Mouse (Mus musculus): ENCODE results near the gene Nbea. TPM values are rescaled to one million over a fixed set of nuclear protein-coding genes. Genes with fewer than 3 reads are reported as not detected.

Gene Nbea
- 92.1 TPM for polyA plus RNA-seq (2015; fragmentation: Illumina TruSeq; extraction: RNeasy Lipid Tissue Mini Kit (QIAGEN cat#74804); ENCODE audit: low read depth, low replicate concordance)

DNA sequence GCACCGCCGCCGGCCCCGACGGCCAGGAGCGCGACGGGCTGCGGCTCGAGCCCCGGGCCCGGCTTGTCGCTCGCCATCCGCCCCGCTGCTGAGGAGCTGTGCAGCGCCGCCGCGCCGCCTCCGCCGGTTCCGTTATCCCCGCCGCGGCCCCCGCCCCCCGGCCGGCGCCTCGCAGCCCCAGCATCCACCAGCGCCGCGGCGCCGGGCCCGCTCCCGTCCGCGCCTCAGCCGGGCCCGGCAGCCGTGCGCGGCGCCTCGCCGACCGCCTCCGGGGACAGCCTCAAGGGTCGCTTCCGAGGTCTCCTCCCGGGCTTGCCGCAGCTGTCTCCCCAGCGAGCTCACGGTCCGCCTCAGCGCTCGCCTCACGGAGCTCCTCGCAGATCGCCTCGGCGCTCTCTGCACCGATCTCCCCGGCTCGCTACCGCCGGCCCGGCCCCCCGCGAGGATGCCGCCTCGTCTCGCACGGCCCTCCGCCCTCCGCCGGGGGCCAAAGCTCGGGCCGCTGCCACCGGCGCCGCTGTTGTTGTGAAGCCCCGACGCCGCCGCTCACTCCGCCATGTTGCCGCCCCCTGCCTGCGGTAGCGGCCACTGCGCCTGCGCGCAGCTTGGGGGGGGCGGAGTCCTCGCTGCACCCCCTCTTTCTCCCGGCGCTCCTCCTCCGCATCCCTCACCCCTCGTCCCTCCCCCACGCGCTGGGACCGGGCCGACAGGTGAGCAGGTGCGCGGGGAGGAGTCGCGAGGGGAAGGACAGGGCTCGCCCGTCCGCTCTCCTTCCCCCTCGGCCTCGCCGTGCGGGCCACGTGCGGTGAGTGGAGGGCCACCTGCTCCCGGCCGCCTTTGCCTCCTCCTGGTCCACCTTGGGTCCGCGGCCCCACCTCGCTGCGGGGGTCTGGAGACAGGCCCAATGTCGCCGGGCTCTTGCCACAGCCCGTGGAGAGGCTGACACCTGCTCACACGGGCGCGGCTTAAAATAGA is at the start of gene Nbea:
Gene Nbea, minus strand, starts transcription at position 543 of the 975 bp plus-strand sequence.

DNA sequence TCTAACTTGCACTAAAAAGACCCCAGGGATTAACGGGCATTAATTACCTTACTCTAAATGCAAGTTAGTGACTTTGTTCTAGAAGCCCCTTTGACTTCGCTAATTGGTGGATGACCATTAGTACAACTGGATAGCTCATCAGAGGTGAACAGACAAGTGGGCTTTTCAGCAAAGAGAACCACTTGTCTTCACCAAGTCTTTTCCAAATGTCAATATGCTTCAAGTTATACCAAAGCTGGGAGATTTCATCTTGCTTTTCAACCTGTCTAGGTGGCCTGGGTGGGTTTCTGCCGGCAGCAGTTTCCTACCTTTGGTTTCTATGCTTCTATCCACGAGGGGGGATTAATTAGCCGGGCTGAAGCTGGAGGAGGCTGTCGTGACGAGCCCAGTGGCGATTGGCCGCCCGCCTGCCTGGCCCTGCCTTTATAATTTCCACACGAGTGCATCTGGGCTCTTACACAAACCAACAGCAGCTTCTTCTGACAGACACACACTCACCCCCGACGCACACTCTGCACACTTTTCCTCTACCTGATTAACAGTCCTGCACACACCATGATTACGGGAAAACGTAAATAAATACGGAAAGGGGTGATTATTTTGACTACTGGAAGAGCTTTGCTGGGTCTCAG is 401.3 kb downstream of the Nbea start, which contains the start of gene Mab21l1:
Gene Mab21l1, plus strand, starts transcription at position 455 of the 632 bp plus-strand sequence.

All from brain, adult 10 weeks (tissue).